21 mouse cellular contexts compared by ENCODE assay signal in the genomic region with DNA sequence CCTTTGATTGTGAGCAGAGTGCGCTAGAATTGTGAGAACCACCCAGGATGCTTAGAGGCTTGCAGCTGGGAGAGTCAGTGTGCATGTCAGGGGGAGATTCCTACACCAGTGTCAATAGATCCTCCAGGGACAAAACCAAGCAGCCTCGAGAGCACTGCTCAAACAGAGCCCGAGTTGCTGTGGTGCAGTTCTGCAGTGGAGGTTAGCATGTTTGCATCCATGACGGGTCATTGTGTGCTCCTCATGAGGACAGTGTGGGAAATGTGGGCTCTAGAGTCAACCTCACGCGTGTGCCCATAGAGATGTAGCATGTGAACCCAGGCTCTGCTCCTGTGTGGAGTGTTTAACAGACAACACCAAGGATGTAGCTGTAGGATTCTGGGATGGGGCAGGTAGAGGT.
"Had no signal": no experiment of that assay in that cellular context is flagged by ENCODE, and none has a peak within 500 bp of the region (broad histone marks: within the 10 kb centered on the region; RNA-seq: fewer than 3 reads in every experiment).

No protein-coding gene starts in this region.

- H3K9me3 ChIP-seq: liver, embryonic 15.5 days; lung, embryonic 15.5 days; megakaryocyte, embryonic 14.5 days; midbrain, embryonic 12.5 days; neural tube, embryonic 13.5 days; neural tube, embryonic 15.5 days had no signal

- H3K4me2 ChIP-seq: liver, embryonic 15.5 days; lung, embryonic 15.5 days; midbrain, embryonic 12.5 days; neural tube, embryonic 13.5 days; neural tube, embryonic 15.5 days had no signal

- H3K4me1 ChIP-seq: liver, embryonic 15.5 days; lung, embryonic 15.5 days; midbrain, embryonic 12.5 days; neural tube, embryonic 15.5 days had no signal

- ATAC-seq: liver, postnatal 0 days; lung, postnatal 0 days; midbrain, embryonic 16.5 days had no signal

- DNase-seq: liver, postnatal 0 days; lung, adult 2 months; lung, postnatal 14 days; lung, postnatal 36 days; retina, postnatal 1 day; right cerebral cortex, adult 18-20 months; right cerebral cortex, postnatal 25 days; right cerebral cortex, postnatal 4 days; spleen, adult 18-20 months; thymus, adult 18-20 months; thymus, postnatal 14 days; thymus, postnatal 36 days had no signal

- H3K9ac ChIP-seq: liver, embryonic 15.5 days; liver, postnatal 0 days; lung, embryonic 15.5 days; midbrain, embryonic 12.5 days; neural tube, embryonic 13.5 days; neural tube, embryonic 15.5 days had no signal

- H3K4me3 ChIP-seq: liver, embryonic 15.5 days; lung, embryonic 15.5 days; megakaryocyte, embryonic 14.5 days; midbrain, embryonic 12.5 days; neural tube, embryonic 13.5 days; neural tube, embryonic 15.5 days had no signal

- H3K27ac ChIP-seq: liver, embryonic 15.5 days; lung, embryonic 15.5 days; macrophage; midbrain, embryonic 12.5 days; neural tube, embryonic 13.5 days; neural tube, embryonic 15.5 days had no signal

- H3K27me3 ChIP-seq: liver, embryonic 15.5 days; lung, embryonic 15.5 days; megakaryocyte, embryonic 14.5 days; midbrain, embryonic 12.5 days; neural tube, embryonic 13.5 days; neural tube, embryonic 15.5 days had no signal
